Mouse (Mus musculus): Measurements from ENCODE around the gene Cdhr3. TPM values are rescaled to one million over a fixed set of nuclear protein-coding genes. Genes with fewer than 3 reads are reported as not detected.

The Cdhr3 gene
- total and polyA plus RNA-seq, 2 experiments from 2014 or later: 1.2 TPM; not detected in 1

DNA sequence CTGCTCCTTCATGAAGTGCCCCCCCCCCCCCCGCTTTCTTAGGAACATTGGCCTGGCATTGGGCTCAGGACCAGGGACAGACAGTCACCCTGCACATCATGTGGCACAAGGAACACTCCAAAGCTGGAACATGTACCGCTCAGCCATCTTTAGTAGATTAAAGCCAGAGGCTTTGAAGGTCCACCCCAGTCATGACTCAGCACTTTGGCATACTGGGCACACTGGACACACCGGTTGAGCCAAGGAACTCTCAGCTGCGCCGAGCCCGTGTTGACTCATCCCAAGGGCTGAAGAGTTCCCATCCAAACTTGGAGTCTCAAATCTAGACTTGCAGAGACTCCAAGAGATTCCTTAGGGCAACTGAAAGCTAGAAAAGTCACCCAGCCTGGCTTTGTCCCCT is 72.7 kb downstream of the Cdhr3 start:
- 83% methylated on average over 5 of the region's 6 CpGs for WGBS
- DNase-seq (ENCODE audit: low spot score): no peak
- Histone ChIP-seq H3K27ac (ENCODE audit: low read depth) (no peak overlapping the region), H3K9me3 (replicated peaks; ENCODE audit: control insufficient read depth, low read length) (no peaks in the 10 kb centered on the region), H3K27me3 (ENCODE audit: control insufficient read depth, insufficient read depth, low read length) (no peaks in the 10 kb centered on the region), H3K36me3 (replicated peaks; ENCODE audit: control insufficient read depth, insufficient read depth, low read length) (no peaks in the 10 kb centered on the region), H3K4me1 (ENCODE audit: control insufficient read depth, insufficient read depth) (no peaks in the 10 kb centered on the region), H3K4me2 (ENCODE audit: low read depth, low read length) (no peak overlapping the region), H3K9ac (replicated peaks; ENCODE audit: low read depth, low read length) (no peak overlapping the region), H3K4me3 (ENCODE audit: low read depth, low read length) (no peak overlapping the region)
- ATAC-seq (ENCODE audit: insufficient read depth, low read depth): no peak
- no peak for TF ChIP-seq EP300 (IDR thresholded peaks at IDR 0.05; ENCODE audit: low read depth)
- TF ChIP-seq CTCF (IDR thresholded peaks at IDR 0.05; ENCODE audit: low read depth): no peak

DNA sequence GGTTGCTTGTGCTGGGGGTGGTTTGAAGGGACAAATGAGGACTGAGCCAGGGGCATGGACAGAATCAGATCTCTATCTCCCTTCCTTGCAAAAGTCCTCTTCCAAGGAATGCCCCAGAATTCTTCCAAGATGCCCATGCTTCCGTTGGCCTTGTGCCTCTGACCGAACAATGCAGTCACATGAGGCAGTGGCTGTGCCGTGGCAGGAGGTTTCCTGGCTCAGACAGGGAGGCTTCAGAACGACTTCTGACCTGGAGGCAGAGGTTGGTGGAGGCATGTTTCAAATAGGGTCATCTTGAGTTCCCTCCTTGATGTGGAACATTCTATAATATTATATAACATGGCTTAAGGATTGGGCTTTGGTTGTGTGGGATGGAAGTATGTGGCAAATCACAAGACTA is 74.1 kb downstream of the Cdhr3 start:
- Histone ChIP-seq H3K4me3 (ENCODE audit: low read depth, low read length) (no peak overlapping the region), H3K27ac (ENCODE audit: low read depth) (no peak overlapping the region), H3K4me1 (ENCODE audit: control insufficient read depth, insufficient read depth) (no peaks in the 10 kb centered on the region), H3K9me3 (replicated peaks; ENCODE audit: control insufficient read depth, low read length) (no peaks in the 10 kb centered on the region), H3K9ac (replicated peaks; ENCODE audit: low read depth, low read length) (no peak overlapping the region), H3K4me2 (ENCODE audit: low read depth, low read length) (no peak overlapping the region), H3K27me3 (ENCODE audit: control insufficient read depth, insufficient read depth, low read length) (no peaks in the 10 kb centered on the region), H3K36me3 (replicated peaks; ENCODE audit: control insufficient read depth, insufficient read depth, low read length) (no peaks in the 10 kb centered on the region)
- WGBS: 56% methylated on average over 4 of the region's 4 CpGs
- ATAC-seq (ENCODE audit: insufficient read depth, low read depth) (no peak), DNase-seq (ENCODE audit: low spot score) (no peak)
- TF ChIP-seq CTCF (IDR thresholded peaks at IDR 0.05; ENCODE audit: low read depth) (no peak), EP300 (IDR thresholded peaks at IDR 0.05; ENCODE audit: low read depth) (no peak)

DNA sequence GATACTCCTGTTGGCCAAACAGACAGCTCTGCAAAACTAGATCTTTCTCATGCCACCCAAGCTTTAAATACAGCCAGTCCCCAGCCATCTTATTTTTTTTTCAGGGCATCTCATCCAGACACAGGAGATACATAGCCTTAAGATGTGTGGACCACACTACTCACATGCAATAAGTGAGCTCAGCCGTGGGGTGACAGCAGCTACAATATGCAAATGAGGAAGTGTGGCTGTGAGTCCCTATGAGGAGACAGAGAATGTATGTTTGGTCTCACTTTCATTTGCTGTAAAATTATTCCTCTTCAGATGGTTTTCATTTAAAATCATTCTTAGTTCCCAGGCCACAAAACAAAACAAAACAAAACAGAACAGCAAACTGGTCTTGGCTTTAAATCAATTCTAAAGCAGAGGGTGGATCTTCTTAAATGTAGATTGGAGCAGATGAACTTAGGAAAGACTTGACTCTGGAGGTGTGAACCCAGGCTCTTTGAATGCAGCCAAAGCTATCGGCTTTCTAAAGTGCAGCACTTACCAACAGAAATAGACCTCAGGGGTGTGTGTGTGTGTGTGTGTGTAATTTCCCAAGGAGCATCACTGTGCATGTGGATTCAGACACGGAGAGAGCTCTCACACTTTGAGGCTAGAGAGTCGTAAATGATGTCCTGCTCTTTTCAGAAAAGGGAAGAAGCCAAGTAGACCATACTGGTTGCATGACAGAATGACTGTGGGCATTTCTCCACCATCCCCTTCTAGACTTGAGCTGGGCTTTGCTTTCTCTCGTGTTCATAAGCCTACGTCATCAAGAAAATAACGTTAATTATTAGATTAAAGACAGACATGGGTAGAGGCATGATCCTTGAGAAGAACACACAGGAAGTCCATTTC is 75.6 kb downstream of the Cdhr3 start:
- DNase-seq (ENCODE audit: low spot score): no peak

DNA sequence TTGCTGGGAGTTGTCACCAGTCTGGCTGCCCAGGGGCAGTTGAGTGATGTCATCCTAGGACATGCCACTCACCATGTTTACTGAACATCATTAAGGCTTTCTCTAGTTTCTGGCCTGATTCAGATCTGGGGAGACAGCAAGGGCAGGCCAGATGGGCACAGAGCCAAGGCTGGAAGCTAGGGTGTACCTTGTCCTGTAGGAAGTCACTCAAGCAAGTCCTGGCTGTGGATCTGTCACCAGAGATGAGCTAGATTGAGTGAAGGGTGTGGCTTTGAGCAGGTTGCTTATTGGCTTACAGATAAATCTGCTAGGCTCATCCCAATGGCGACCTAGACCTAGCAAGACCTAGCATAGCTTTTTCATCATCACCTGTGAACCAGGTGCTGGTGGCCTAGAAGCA is 77.6 kb downstream of the Cdhr3 start:
- Histone ChIP-seq H3K4me3 (ENCODE audit: low read depth, low read length) (no peak overlapping the region), H3K9ac (replicated peaks; ENCODE audit: low read depth, low read length) (no peak overlapping the region), H3K36me3 (replicated peaks; ENCODE audit: control insufficient read depth, insufficient read depth, low read length) (no peaks in the 10 kb centered on the region), H3K4me1 (ENCODE audit: control insufficient read depth, insufficient read depth) (no peaks in the 10 kb centered on the region), H3K9me3 (replicated peaks; ENCODE audit: control insufficient read depth, low read length) (no peaks in the 10 kb centered on the region), H3K4me2 (ENCODE audit: low read depth, low read length) (no peak overlapping the region), H3K27me3 (ENCODE audit: control insufficient read depth, insufficient read depth, low read length) (no peaks in the 10 kb centered on the region), H3K27ac (ENCODE audit: low read depth) (no peak overlapping the region)
- 67% methylated on average over 1 of the region's 1 CpGs for WGBS
- no peak for DNase-seq (ENCODE audit: low spot score)
- ATAC-seq (ENCODE audit: insufficient read depth, low read depth): no peak
- TF ChIP-seq EP300 (IDR thresholded peaks at IDR 0.05; ENCODE audit: low read depth) (no peak), CTCF (IDR thresholded peaks at IDR 0.05; ENCODE audit: low read depth) (no peak)

More for the DNA sequence above, 75.6 kb downstream of the Cdhr3 start:
- Histone ChIP-seq H3K36me3 (replicated peaks; ENCODE audit: control insufficient read depth, insufficient read depth, low read length) (no peaks in the 10 kb centered on the region), H3K4me1 (ENCODE audit: control insufficient read depth, insufficient read depth) (no peaks in the 10 kb centered on the region), H3K9me3 (replicated peaks; ENCODE audit: control insufficient read depth, low read length) (no peaks in the 10 kb centered on the region), H3K4me3 (ENCODE audit: low read depth, low read length) (no peak overlapping the region), H3K27me3 (ENCODE audit: control insufficient read depth, insufficient read depth, low read length) (no peaks in the 10 kb centered on the region), H3K4me2 (ENCODE audit: low read depth, low read length) (no peak overlapping the region), H3K27ac (ENCODE audit: low read depth) (no peak overlapping the region), H3K9ac (replicated peaks; ENCODE audit: low read depth, low read length) (no peak overlapping the region)
- WGBS: 59% methylated on average over 7 of the region's 7 CpGs
- TF ChIP-seq CTCF (IDR thresholded peaks at IDR 0.05; ENCODE audit: low read depth): no peak
- TF ChIP-seq EP300 (IDR thresholded peaks at IDR 0.05; ENCODE audit: low read depth): no peak
- ATAC-seq (ENCODE audit: insufficient read depth, low read depth): no peak

DNA sequence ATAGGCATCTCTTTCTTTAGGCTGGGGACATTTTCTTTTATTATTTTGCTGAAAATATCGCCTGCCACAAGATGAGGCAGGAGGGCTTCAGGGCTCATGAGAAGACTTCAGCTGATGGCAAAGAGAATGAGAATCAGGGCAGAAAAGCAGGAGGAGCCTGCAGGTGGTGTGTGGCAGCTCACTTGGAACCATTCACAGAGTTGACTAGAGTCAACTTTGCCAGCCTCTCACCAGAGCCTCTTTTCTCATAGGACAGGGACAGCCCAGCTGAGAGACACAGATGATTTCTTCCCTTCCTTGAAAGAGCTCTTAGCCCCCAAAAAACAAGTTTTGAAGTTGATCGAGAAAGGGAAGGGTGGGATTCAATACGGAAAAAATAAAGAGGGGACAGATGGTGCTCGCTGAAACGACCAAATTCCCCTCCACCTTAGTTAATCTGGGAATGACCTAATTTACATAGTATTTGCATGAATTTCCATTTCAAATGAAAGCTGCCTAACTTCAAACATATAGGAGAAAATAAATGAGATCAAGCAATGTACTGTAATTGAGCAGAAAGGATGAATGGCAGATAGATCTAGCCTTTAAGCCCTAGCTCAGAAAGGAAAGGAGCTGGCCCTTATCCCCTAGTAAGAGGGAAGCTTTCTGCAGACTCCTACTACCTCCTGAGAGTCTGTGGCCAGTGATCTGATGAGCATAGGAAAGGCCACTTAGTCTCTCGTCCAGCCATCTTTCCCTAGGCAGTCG is 78.5 kb downstream of the Cdhr3 start:
- Histone ChIP-seq H3K4me2 (ENCODE audit: low read depth, low read length) (no peak overlapping the region), H3K27ac (ENCODE audit: low read depth) (no peak overlapping the region), H3K4me1 (ENCODE audit: control insufficient read depth, insufficient read depth) (no peaks in the 10 kb centered on the region), H3K36me3 (replicated peaks; ENCODE audit: control insufficient read depth, insufficient read depth, low read length) (no peaks in the 10 kb centered on the region), H3K4me3 (ENCODE audit: low read depth, low read length) (no peak overlapping the region), H3K9me3 (replicated peaks; ENCODE audit: control insufficient read depth, low read length) (no peaks in the 10 kb centered on the region), H3K27me3 (ENCODE audit: control insufficient read depth, insufficient read depth, low read length) (no peaks in the 10 kb centered on the region), H3K9ac (replicated peaks; ENCODE audit: low read depth, low read length) (no peak overlapping the region)
- ATAC-seq (ENCODE audit: insufficient read depth, low read depth): no peak
- no peak for DNase-seq (ENCODE audit: low spot score)
- 61% methylated on average over 7 of the region's 7 CpGs for WGBS
- no peak for TF ChIP-seq CTCF (IDR thresholded peaks at IDR 0.05; ENCODE audit: low read depth)
- no peak for TF ChIP-seq EP300 (IDR thresholded peaks at IDR 0.05; ENCODE audit: low read depth)
